Mouse (Mus musculus): Measurements from ENCODE around the gene Taf5l.
"Not testable (repeated sequence)": the region's sequence is repeated elsewhere in the genome, so short reads cannot be mapped to it uniquely, and the experiment has no call there.

Gene Taf5l

GRCm38 (mm10) chr8:123961371-123961770, 59.8 kb downstream of the Taf5l start:
- DNase-seq (ENCODE audit: low spot score in 2 of 2) = no peak

GRCm38 (mm10) chr8:123960556-123960955, 60.6 kb downstream of the Taf5l start:
- not testable (repeated sequence) for DNase-seq (ENCODE audit: low spot score in 2 of 2)

DNA sequence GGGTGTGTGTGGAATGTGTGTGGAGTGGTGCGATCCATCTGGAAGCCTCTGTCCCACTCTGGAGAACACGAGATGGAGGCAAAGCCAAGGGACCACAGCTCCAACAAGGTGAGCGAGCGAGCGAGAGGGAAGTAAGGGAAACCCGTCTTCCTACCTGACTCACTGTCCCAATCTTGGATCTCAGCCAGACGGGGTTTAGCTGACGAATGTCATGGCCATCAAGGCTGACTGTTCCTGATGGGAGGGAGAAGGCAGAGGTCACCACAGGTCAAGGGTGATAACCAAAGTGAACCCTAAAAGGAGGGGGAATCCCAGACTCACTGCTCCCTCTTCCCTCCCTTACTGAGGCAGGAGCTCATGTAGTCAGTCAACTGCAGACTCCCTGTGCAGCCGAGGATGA, 61.1 kb downstream of the Taf5l start:
- DNase-seq (ENCODE audit: low spot score in 2 of 2) = no peak

DNA sequence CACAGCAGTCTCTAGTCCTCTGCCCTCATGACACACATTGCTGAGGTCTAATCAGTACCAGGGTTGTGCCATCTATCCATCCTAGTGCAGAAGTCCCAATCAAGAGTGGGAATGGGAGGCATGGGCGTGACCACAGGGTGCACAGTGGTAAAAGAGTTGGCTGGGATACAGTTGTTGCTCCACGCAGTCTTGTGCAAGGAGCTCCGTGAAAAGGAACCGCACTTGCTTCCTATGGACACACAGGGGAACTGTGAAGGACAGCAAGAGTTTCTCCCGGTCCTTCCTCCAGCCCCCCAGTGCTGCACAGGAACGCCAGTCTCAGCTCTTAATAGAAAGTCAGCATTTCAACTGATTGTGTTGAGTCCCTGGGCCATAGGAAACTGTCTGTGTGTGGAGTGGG, 61.7 kb downstream of the Taf5l start:
- no peak for DNase-seq (ENCODE audit: low spot score in 2 of 2)

DNA sequence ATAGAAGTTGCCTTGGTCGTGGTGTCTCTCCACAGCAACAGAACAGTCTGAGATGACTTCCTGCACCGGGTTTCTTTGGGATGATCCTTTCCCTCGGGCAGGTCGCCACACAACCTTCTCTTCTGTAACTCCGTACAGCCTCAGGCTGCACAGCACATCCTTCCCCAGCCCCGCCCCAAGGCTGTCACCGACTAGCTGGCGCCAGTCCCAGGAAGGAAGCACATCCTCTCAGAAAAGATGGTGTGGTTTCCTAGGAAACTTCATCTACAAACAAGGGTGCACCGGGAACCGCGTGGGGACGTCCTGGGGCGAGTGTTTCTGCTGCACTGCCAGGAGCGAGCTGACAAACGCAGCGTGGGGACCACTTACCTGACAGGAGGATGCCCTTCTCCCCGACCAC, 63.1 kb downstream of the Taf5l start:
- DNase-seq (ENCODE audit: low spot score in 2 of 2) = no peak

- DNase-seq (ENCODE audit: low spot score in 2 of 2) = no peak
These were observed 67.0 kb downstream of the Taf5l start for GRCm38 (mm10) chr8:123954246-123954645.

GRCm38 (mm10) chr8:123953686-123954085, 67.5 kb downstream of the Taf5l start:
- DNase-seq (ENCODE audit: low spot score in 2 of 2) = no peak

DNA sequence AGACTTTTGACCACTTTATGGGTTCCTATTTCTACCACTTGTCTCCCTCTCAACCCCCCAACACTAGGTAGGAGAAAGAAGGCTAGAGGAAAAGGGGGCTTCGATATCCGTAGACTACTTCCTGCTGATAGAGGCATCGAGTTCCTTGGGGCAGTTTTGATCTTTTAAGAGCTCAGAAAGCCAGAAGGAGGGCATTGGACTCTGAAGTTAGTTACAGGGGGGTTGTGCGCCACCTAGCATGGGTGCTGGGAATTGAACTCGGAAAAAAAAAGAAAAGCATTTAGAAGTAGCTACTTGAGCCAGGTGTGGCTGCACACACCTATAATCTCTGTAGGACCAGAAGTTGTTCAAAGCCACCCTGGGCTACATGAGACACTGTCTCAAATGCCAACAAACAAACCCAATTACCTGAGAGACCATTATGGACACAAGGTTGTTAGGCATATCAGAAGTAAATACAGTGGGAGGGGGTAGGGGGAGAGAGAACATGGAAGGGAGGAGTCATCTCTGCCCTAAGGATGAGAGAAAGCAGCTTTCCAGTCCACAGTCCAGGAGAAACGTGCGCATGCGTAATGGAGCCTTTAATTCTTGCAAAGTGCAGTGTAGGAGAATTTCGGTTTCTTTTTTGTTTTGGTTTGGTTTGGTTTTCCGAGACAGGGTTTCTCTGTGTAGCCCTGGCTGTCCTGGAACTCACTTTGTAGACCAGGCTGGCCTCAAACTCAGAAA, 71.0 kb downstream of the Taf5l start:
- DNase-seq (ENCODE audit: low spot score in 2 of 2) = peak; percentile 52 to 79

- no peak for DNase-seq (ENCODE audit: low spot score in 2 of 2)
These were observed 71.6 kb downstream of the Taf5l start for GRCm38 (mm10) chr8:123949686-123949986.

GRCm38 (mm10) chr8:123948942-123949685, 72.1 kb downstream of the Taf5l start, which contains the start of gene Nup133:
Gene Nup133 (minus strand): TSS chr8:123949265.
- peak; percentile 99 to 100 for DNase-seq (ENCODE audit: low spot score in 2 of 2)

Measured in spleen, postnatal 10 days (tissue).